Mouse (Mus musculus): ENCODE results near the gene Olfr1145. TPM values are rescaled to one million over a fixed set of nuclear protein-coding genes. Genes with fewer than 3 reads are reported as not detected.

Gene Olfr1145
- total and polyA plus RNA-seq, 3 experiments: not detected

DNA sequence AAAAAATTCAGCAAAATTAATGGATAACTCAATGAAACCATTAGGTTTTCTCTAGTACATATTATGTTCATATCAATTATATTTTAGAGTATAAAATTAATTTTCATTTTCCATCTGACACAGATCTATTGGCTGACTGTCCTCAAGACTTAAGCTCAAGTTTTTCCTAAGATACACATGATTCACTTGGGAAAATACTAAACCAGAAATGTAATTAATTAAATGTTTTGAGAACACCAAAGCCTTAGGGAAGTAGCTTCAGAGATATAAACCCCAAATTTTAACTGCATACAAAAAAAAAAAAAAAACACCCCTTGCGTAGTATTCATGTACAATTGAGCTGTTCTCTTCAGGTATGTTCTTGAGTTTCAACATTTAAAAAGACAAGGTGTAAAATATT is 45.9 kb downstream of the Olfr1145 start, which contains the start of gene Olfr1151:
Gene Olfr1151 (plus strand): TSS at position 301 of the 400 bp plus-strand sequence.
- TF ChIP-seq JUND (IDR thresholded peaks at IDR 0.05; ENCODE audit: low read depth, low read length) (no peak), MYB (IDR thresholded peaks at IDR 0.05; ENCODE audit: low read depth, low read length) (no peak), MEF2A (IDR thresholded peaks at IDR 0.05; ENCODE audit: extremely low read depth, insufficient replicate concordance, low read depth, low read length, poor library complexity, severe bottlenecking) (no peak), GABPA (IDR thresholded peaks at IDR 0.05; ENCODE audit: low read depth, low read length) (no peak), NRF1 (IDR thresholded peaks at IDR 0.05; ENCODE audit: insufficient read depth, low read depth, low read length, poor library complexity, severe bottlenecking) (no peak), RCOR1 (IDR thresholded peaks at IDR 0.05; ENCODE audit: low read depth, low read length) (no peak), ELF1 (IDR thresholded peaks at IDR 0.05; ENCODE audit: low read depth, low read length) (no peak), MAFK (IDR thresholded peaks at IDR 0.05; ENCODE audit: borderline replicate concordance, low read depth, low read length) (no peak), CTCF (IDR thresholded peaks at IDR 0.05 in 2 of 3, conservative IDR thresholded peaks at IDR 0.05 in 1 of 3; ENCODE audit: control insufficient read depth in 1 of 3, insufficient read depth in 1 of 3, low read depth in 2 of 3, low read length in 3 of 3, poor library complexity in 1 of 3, severe bottlenecking in 1 of 3) (no peak), KAT2A (conservative IDR thresholded peaks at IDR 0.05; ENCODE audit: low read depth, low read length) (no peak)
- no peak for DNase-seq (ENCODE audit: low read depth, low spot score)
- Histone ChIP-seq H3K27ac (ENCODE audit: control insufficient read depth, low read depth, low read length) (no peak within 1 kb of the TSS), H3K36me3 (ENCODE audit: control insufficient read depth in 1 of 2, insufficient read depth in 2 of 2, low read length in 2 of 2) (no peaks in the 10 kb centered on the region), H3K9me3 (replicated peaks; ENCODE audit: insufficient read depth, low read length) (no peaks in the 10 kb centered on the region), H3K9ac (ENCODE audit: control insufficient read depth, low read depth, low read length, poor library complexity, severe bottlenecking) (no peak within 1 kb of the TSS), H3K4me3 (ENCODE audit: control insufficient read depth in 1 of 2, insufficient read depth in 1 of 2, low read depth in 2 of 2, low read length in 2 of 2) (no peak within 1 kb of the TSS), H3K27me3 (ENCODE audit: control insufficient read depth in 1 of 2, insufficient read depth in 2 of 2, low read length in 2 of 2) (no peaks in the 10 kb centered on the region), H3K79me2 (ENCODE audit: control insufficient read depth, insufficient read depth, low read length, poor library complexity) (no peaks in the 10 kb centered on the region), H3K4me1 (ENCODE audit: control insufficient read depth in 1 of 2, insufficient read depth in 2 of 2, low read length in 2 of 2) (no peaks in the 10 kb centered on the region)

Other genes starting within 250 kb of the Olfr1145 start
- not detected in 2 replicates for gene Olfr1129, start 235.9 kb upstream of the Olfr1145 start, total RNA-seq (2012; rRNA removed)
- under 1 TPM in 1 of 2 experiments, not detected in 1; 0.06 TPM for gene Olfr1129, start 235.9 kb upstream of the Olfr1145 start, polyA plus RNA-seq (2012; ENCODE audit: insufficient read depth in 1 of 2, insufficient read length in 2 of 2, low read depth in 1 of 2, low replicate concordance in 2 of 2, missing spikeins in 1 of 2)
- not detected in 2 replicates for gene Olfr1130, start 203.6 kb upstream of the Olfr1145 start, total RNA-seq (2012; rRNA removed)
- not detected for gene Olfr1130, start 203.6 kb upstream of the Olfr1145 start, polyA plus RNA-seq (2012; ENCODE audit: insufficient read depth in 1 of 2, insufficient read length in 2 of 2, low read depth in 1 of 2, low replicate concordance in 2 of 2, missing spikeins in 1 of 2)
- gene Olfr1131, start 182.7 kb upstream of the Olfr1145 start, total RNA-seq (2012; rRNA removed): not detected in 2 replicates
- gene Olfr1131, start 182.7 kb upstream of the Olfr1145 start, polyA plus RNA-seq (2012; ENCODE audit: insufficient read depth in 1 of 2, insufficient read length in 2 of 2, low read depth in 1 of 2, low replicate concordance in 2 of 2, missing spikeins in 1 of 2): not detected
- gene Olfr1132, start 172.3 kb upstream of the Olfr1145 start, total RNA-seq (2012; rRNA removed): not detected in 2 replicates
- not detected for gene Olfr1132, start 172.3 kb upstream of the Olfr1145 start, polyA plus RNA-seq (2012; ENCODE audit: insufficient read depth in 1 of 2, insufficient read length in 2 of 2, low read depth in 1 of 2, low replicate concordance in 2 of 2, missing spikeins in 1 of 2)
- not detected in 2 replicates for gene Olfr1133, start 162.4 kb upstream of the Olfr1145 start, total RNA-seq (2012; rRNA removed)
- not detected for gene Olfr1133, start 162.4 kb upstream of the Olfr1145 start, polyA plus RNA-seq (2012; ENCODE audit: insufficient read depth in 1 of 2, insufficient read length in 2 of 2, low read depth in 1 of 2, low replicate concordance in 2 of 2, missing spikeins in 1 of 2)
- gene Olfr1134, start 151.4 kb upstream of the Olfr1145 start, total RNA-seq (2012; rRNA removed): not detected in 2 replicates
- not detected for gene Olfr1134, start 151.4 kb upstream of the Olfr1145 start, polyA plus RNA-seq (2012; ENCODE audit: insufficient read depth in 1 of 2, insufficient read length in 2 of 2, low read depth in 1 of 2, low replicate concordance in 2 of 2, missing spikeins in 1 of 2)
- gene Olfr1135, start 136.2 kb upstream of the Olfr1145 start, total RNA-seq (2012; rRNA removed): not detected in 2 replicates
- not detected for gene Olfr1135, start 136.2 kb upstream of the Olfr1145 start, polyA plus RNA-seq (2012; ENCODE audit: insufficient read depth in 1 of 2, insufficient read length in 2 of 2, low read depth in 1 of 2, low replicate concordance in 2 of 2, missing spikeins in 1 of 2)
- gene Olfr1136, start 115.9 kb upstream of the Olfr1145 start, total RNA-seq (2012; rRNA removed): not detected in 2 replicates
- gene Olfr1136, start 115.9 kb upstream of the Olfr1145 start, polyA plus RNA-seq (2012; ENCODE audit: insufficient read depth in 1 of 2, insufficient read length in 2 of 2, low read depth in 1 of 2, low replicate concordance in 2 of 2, missing spikeins in 1 of 2): not detected
- gene Olfr1137, start 96.6 kb upstream of the Olfr1145 start, total RNA-seq (2012; rRNA removed): not detected in 2 replicates
- gene Olfr1137, start 96.6 kb upstream of the Olfr1145 start, polyA plus RNA-seq (2012; ENCODE audit: insufficient read depth in 1 of 2, insufficient read length in 2 of 2, low read depth in 1 of 2, low replicate concordance in 2 of 2, missing spikeins in 1 of 2): not detected
- gene Olfr1138, start 69.8 kb upstream of the Olfr1145 start, total RNA-seq (2012; rRNA removed): not detected in 2 replicates
- gene Olfr1138, start 69.8 kb upstream of the Olfr1145 start, polyA plus RNA-seq (2012; ENCODE audit: insufficient read depth in 1 of 2, insufficient read length in 2 of 2, low read depth in 1 of 2, low replicate concordance in 2 of 2, missing spikeins in 1 of 2): not detected
- gene Olfr1140, start 66.1 kb upstream of the Olfr1145 start, total RNA-seq (2012; rRNA removed): not detected in 2 replicates
- not detected for gene Olfr1140, start 66.1 kb upstream of the Olfr1145 start, polyA plus RNA-seq (2012; ENCODE audit: insufficient read depth in 1 of 2, insufficient read length in 2 of 2, low read depth in 1 of 2, low replicate concordance in 2 of 2, missing spikeins in 1 of 2)
- not detected in 2 replicates for gene Olfr1141, start 55.8 kb upstream of the Olfr1145 start, total RNA-seq (2012; rRNA removed)
- not detected for gene Olfr1141, start 55.8 kb upstream of the Olfr1145 start, polyA plus RNA-seq (2012; ENCODE audit: insufficient read depth in 1 of 2, insufficient read length in 2 of 2, low read depth in 1 of 2, low replicate concordance in 2 of 2, missing spikeins in 1 of 2)
- not detected in 2 replicates for gene Olfr152, start 30.3 kb upstream of the Olfr1145 start, total RNA-seq (2012; rRNA removed)
- not detected for gene Olfr152, start 30.3 kb upstream of the Olfr1145 start, polyA plus RNA-seq (2012; ENCODE audit: insufficient read depth in 1 of 2, insufficient read length in 2 of 2, low read depth in 1 of 2, low replicate concordance in 2 of 2, missing spikeins in 1 of 2)
- not detected in 2 replicates for gene Olfr1143, start 9.2 kb upstream of the Olfr1145 start, total RNA-seq (2012; rRNA removed)
- gene Olfr1143, start 9.2 kb upstream of the Olfr1145 start, polyA plus RNA-seq (2012; ENCODE audit: insufficient read depth in 1 of 2, insufficient read length in 2 of 2, low read depth in 1 of 2, low replicate concordance in 2 of 2, missing spikeins in 1 of 2): not detected
- gene Olfr1148, start 20.7 kb downstream of the Olfr1145 start, total RNA-seq (2012; rRNA removed): not detected in 2 replicates
- gene Olfr1148, start 20.7 kb downstream of the Olfr1145 start, polyA plus RNA-seq (2012; ENCODE audit: insufficient read depth in 1 of 2, insufficient read length in 2 of 2, low read depth in 1 of 2, low replicate concordance in 2 of 2, missing spikeins in 1 of 2): not detected
- not detected in 2 replicates for gene Olfr1150-ps1, start 34.2 kb downstream of the Olfr1145 start, total RNA-seq (2012; rRNA removed)
- not detected for gene Olfr1150-ps1, start 34.2 kb downstream of the Olfr1145 start, polyA plus RNA-seq (2012; ENCODE audit: insufficient read depth in 1 of 2, insufficient read length in 2 of 2, low read depth in 1 of 2, low replicate concordance in 2 of 2, missing spikeins in 1 of 2)
- not detected in 2 replicates for gene Olfr1151, start 46.0 kb downstream of the Olfr1145 start, total RNA-seq (2012; rRNA removed)
- gene Olfr1151, start 46.0 kb downstream of the Olfr1145 start, polyA plus RNA-seq (2012; ENCODE audit: insufficient read depth in 1 of 2, insufficient read length in 2 of 2, low read depth in 1 of 2, low replicate concordance in 2 of 2, missing spikeins in 1 of 2): not detected
- gene Olfr1152, start 56.7 kb downstream of the Olfr1145 start, total RNA-seq (2012; rRNA removed): not detected in 2 replicates
- under 1 TPM in 1 of 2 experiments, not detected in 1; 0.01 TPM for gene Olfr1152, start 56.7 kb downstream of the Olfr1145 start, polyA plus RNA-seq (2012; ENCODE audit: insufficient read depth in 1 of 2, insufficient read length in 2 of 2, low read depth in 1 of 2, low replicate concordance in 2 of 2, missing spikeins in 1 of 2)
- gene Olfr1153, start 85.1 kb downstream of the Olfr1145 start, total RNA-seq (2012; rRNA removed): not detected in 2 replicates
- gene Olfr1153, start 85.1 kb downstream of the Olfr1145 start, polyA plus RNA-seq (2012; ENCODE audit: insufficient read depth in 1 of 2, insufficient read length in 2 of 2, low read depth in 1 of 2, low replicate concordance in 2 of 2, missing spikeins in 1 of 2): not detected
- gene Olfr1154, start 95.3 kb downstream of the Olfr1145 start, total RNA-seq (2012; rRNA removed): not detected in 2 replicates
- not detected for gene Olfr1154, start 95.3 kb downstream of the Olfr1145 start, polyA plus RNA-seq (2012; ENCODE audit: insufficient read depth in 1 of 2, insufficient read length in 2 of 2, low read depth in 1 of 2, low replicate concordance in 2 of 2, missing spikeins in 1 of 2)
- not detected in 2 replicates for gene Olfr1155, start 135.3 kb downstream of the Olfr1145 start, total RNA-seq (2012; rRNA removed)
- not detected for gene Olfr1155, start 135.3 kb downstream of the Olfr1145 start, polyA plus RNA-seq (2012; ENCODE audit: insufficient read depth in 1 of 2, insufficient read length in 2 of 2, low read depth in 1 of 2, low replicate concordance in 2 of 2, missing spikeins in 1 of 2)
- gene Olfr1156, start 143.3 kb downstream of the Olfr1145 start, total RNA-seq (2012; rRNA removed): not detected in 2 replicates
- under 1 TPM in 1 of 2 experiments, not detected in 1; 0.03 TPM for gene Olfr1156, start 143.3 kb downstream of the Olfr1145 start, polyA plus RNA-seq (2012; ENCODE audit: insufficient read depth in 1 of 2, insufficient read length in 2 of 2, low read depth in 1 of 2, low replicate concordance in 2 of 2, missing spikeins in 1 of 2)
- not detected in 2 replicates for gene Olfr1157, start 158.5 kb downstream of the Olfr1145 start, total RNA-seq (2012; rRNA removed)
- gene Olfr1157, start 158.5 kb downstream of the Olfr1145 start, polyA plus RNA-seq (2012; ENCODE audit: insufficient read depth in 1 of 2, insufficient read length in 2 of 2, low read depth in 1 of 2, low replicate concordance in 2 of 2, missing spikeins in 1 of 2): not detected
- not detected in 2 replicates for gene Olfr74, start 164.8 kb downstream of the Olfr1145 start, total RNA-seq (2012; rRNA removed)
- not detected for gene Olfr74, start 164.8 kb downstream of the Olfr1145 start, polyA plus RNA-seq (2012; ENCODE audit: insufficient read depth in 1 of 2, insufficient read length in 2 of 2, low read depth in 1 of 2, low replicate concordance in 2 of 2, missing spikeins in 1 of 2)
- not detected in 2 replicates for gene Olfr1158, start 180.3 kb downstream of the Olfr1145 start, total RNA-seq (2012; rRNA removed)
- gene Olfr1158, start 180.3 kb downstream of the Olfr1145 start, polyA plus RNA-seq (2012; ENCODE audit: insufficient read depth in 1 of 2, insufficient read length in 2 of 2, low read depth in 1 of 2, low replicate concordance in 2 of 2, missing spikeins in 1 of 2): not detected
- gene Olfr1160, start 198.4 kb downstream of the Olfr1145 start, total RNA-seq (2012; rRNA removed): not detected in 2 replicates
- gene Olfr1160, start 198.4 kb downstream of the Olfr1145 start, polyA plus RNA-seq (2012; ENCODE audit: insufficient read depth in 1 of 2, insufficient read length in 2 of 2, low read depth in 1 of 2, low replicate concordance in 2 of 2, missing spikeins in 1 of 2): not detected
- not detected in 2 replicates for gene Olfr1161, start 213.0 kb downstream of the Olfr1145 start, total RNA-seq (2012; rRNA removed)
- gene Olfr1161, start 213.0 kb downstream of the Olfr1145 start, polyA plus RNA-seq (2012; ENCODE audit: insufficient read depth in 1 of 2, insufficient read length in 2 of 2, low read depth in 1 of 2, low replicate concordance in 2 of 2, missing spikeins in 1 of 2): not detected
- gene Olfr73, start 227.9 kb downstream of the Olfr1145 start, total RNA-seq (2012; rRNA removed): not detected in 2 replicates
- not detected for gene Olfr73, start 227.9 kb downstream of the Olfr1145 start, polyA plus RNA-seq (2012; ENCODE audit: insufficient read depth in 1 of 2, insufficient read length in 2 of 2, low read depth in 1 of 2, low replicate concordance in 2 of 2, missing spikeins in 1 of 2)
- not detected in 2 replicates for gene Olfr1162, start 241.3 kb downstream of the Olfr1145 start, total RNA-seq (2012; rRNA removed)
- not detected for gene Olfr1162, start 241.3 kb downstream of the Olfr1145 start, polyA plus RNA-seq (2012; ENCODE audit: insufficient read depth in 1 of 2, insufficient read length in 2 of 2, low read depth in 1 of 2, low replicate concordance in 2 of 2, missing spikeins in 1 of 2)

All from MEL (cell line).